Mouse (Mus musculus): ENCODE measurements around the gene Ralgapa2. TPM values are rescaled to one million over a fixed set of nuclear protein-coding genes. Genes with fewer than 3 reads are reported as not detected.

The Ralgapa2 gene
- polyA plus RNA-seq, 1 experiment from 2014 or later: 11.8 TPM

- Histone ChIP-seq H3K27ac (ENCODE audit: low read depth, low read length) (no peak overlapping the region), H3K9me3 (ENCODE audit: control insufficient read depth, low read length) (no peaks in the 10 kb centered on the region), H3K4me3 (ENCODE audit: low read depth, low read length) (no peak overlapping the region), H3K4me2 (ENCODE audit: low read depth, low read length, severe bottlenecking) (no peak overlapping the region), H3K9ac (ENCODE audit: low read length) (no peak overlapping the region), H3K4me1 (replicated peaks; ENCODE audit: control insufficient read depth, insufficient read depth, low read length) (no peaks in the 10 kb centered on the region), H3K27me3 (ENCODE audit: control insufficient read depth, insufficient read depth, low read length) (no peaks in the 10 kb centered on the region), H3K36me3 (ENCODE audit: control insufficient read depth, insufficient read depth, low read length) (no peaks in the 10 kb centered on the region)
- WGBS: 91% methylated on average over 9 of the region's 9 CpGs
- DNase-seq (ENCODE audit: low spot score) (no peak), ATAC-seq (replicated peaks; ENCODE audit: low FRiP score) (no peak)
These were observed 68.8 kb downstream of the Ralgapa2 start for GRCm38 (mm10) chr2:146443291-146443875.

GRCm38 (mm10) chr2:146441711-146442110 is 70.4 kb downstream of the Ralgapa2 start:
- no peak for ATAC-seq (replicated peaks; ENCODE audit: low FRiP score)
- Histone ChIP-seq H3K27ac (ENCODE audit: low read depth, low read length) (no peak overlapping the region), H3K36me3 (ENCODE audit: control insufficient read depth, insufficient read depth, low read length) (no peaks in the 10 kb centered on the region), H3K4me2 (ENCODE audit: low read depth, low read length, severe bottlenecking) (no peak overlapping the region), H3K9me3 (ENCODE audit: control insufficient read depth, low read length) (no peaks in the 10 kb centered on the region), H3K4me3 (ENCODE audit: low read depth, low read length) (no peak overlapping the region), H3K4me1 (replicated peaks; ENCODE audit: control insufficient read depth, insufficient read depth, low read length) (no peaks in the 10 kb centered on the region), H3K27me3 (ENCODE audit: control insufficient read depth, insufficient read depth, low read length) (no peaks in the 10 kb centered on the region), H3K9ac (ENCODE audit: low read length) (no peak overlapping the region)
- DNase-seq (ENCODE audit: low spot score): no peak
- WGBS: 97% methylated on average over 4 of the region's 4 CpGs

GRCm38 (mm10) chr2:146428751-146429150 is 83.4 kb downstream of the Ralgapa2 start:
- Histone ChIP-seq H3K9me3 (ENCODE audit: control insufficient read depth, low read length) (no peaks in the 10 kb centered on the region), H3K27me3 (ENCODE audit: control insufficient read depth, insufficient read depth, low read length) (no peaks in the 10 kb centered on the region), H3K27ac (ENCODE audit: low read depth, low read length) (no peak overlapping the region), H3K9ac (ENCODE audit: low read length) (no peak overlapping the region), H3K4me1 (replicated peaks; ENCODE audit: control insufficient read depth, insufficient read depth, low read length) (no peaks in the 10 kb centered on the region), H3K4me3 (ENCODE audit: low read depth, low read length) (no peak overlapping the region), H3K4me2 (ENCODE audit: low read depth, low read length, severe bottlenecking) (no peak overlapping the region), H3K36me3 (ENCODE audit: control insufficient read depth, insufficient read depth, low read length) (no peaks in the 10 kb centered on the region; the same call in 1 of the 2 replicates)
- WGBS: 96% methylated on average over 3 of the region's 3 CpGs
- no peak for DNase-seq (ENCODE audit: low spot score)
- no peak for ATAC-seq (replicated peaks; ENCODE audit: low FRiP score)

GRCm38 (mm10) chr2:146427380-146427779 is 84.8 kb downstream of the Ralgapa2 start:
- Histone ChIP-seq H3K27ac (ENCODE audit: low read depth, low read length) (no peak overlapping the region), H3K4me3 (ENCODE audit: low read depth, low read length) (no peak overlapping the region), H3K9ac (ENCODE audit: low read length) (no peak overlapping the region), H3K4me1 (replicated peaks; ENCODE audit: control insufficient read depth, insufficient read depth, low read length) (no peaks in the 10 kb centered on the region), H3K36me3 (ENCODE audit: control insufficient read depth, insufficient read depth, low read length) (no peaks in the 10 kb centered on the region; the same call in 1 of the 2 replicates), H3K27me3 (ENCODE audit: control insufficient read depth, insufficient read depth, low read length) (no peaks in the 10 kb centered on the region), H3K4me2 (ENCODE audit: low read depth, low read length, severe bottlenecking) (no peak overlapping the region), H3K9me3 (ENCODE audit: control insufficient read depth, low read length) (no peaks in the 10 kb centered on the region)
- 89% methylated on average over 3 of the region's 3 CpGs for WGBS
- ATAC-seq (replicated peaks; ENCODE audit: low FRiP score) (no peak), DNase-seq (ENCODE audit: low spot score) (no peak)

- ATAC-seq (replicated peaks; ENCODE audit: low FRiP score) (no peak), DNase-seq (ENCODE audit: low spot score) (no peak)
- WGBS: 96% methylated on average over 7 of the region's 7 CpGs
These were observed 85.8 kb downstream of the Ralgapa2 start for GRCm38 (mm10) chr2:146426321-146426720.

DNA sequence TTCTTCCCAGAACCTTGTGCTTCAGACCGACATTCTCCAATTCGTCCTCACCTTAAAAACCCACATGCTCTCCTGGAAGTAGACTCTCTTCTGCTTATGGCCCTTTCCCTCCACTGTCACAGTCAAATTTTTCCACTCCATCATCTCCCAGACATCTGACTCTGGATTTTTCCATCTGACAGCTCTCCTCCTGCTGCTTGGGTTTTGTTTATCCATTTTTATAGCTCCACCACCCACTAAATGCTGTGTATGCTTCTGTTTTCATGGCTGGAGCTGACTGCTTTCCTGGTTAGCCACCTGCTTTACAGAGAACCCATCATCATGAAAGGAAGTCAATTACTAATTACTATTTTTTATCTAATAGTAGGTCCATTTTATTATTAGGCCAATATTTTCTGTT is 86.9 kb downstream of the Ralgapa2 start:
- Histone ChIP-seq H3K4me1 (replicated peaks; ENCODE audit: control insufficient read depth, insufficient read depth, low read length) (no peaks in the 10 kb centered on the region), H3K27me3 (ENCODE audit: control insufficient read depth, insufficient read depth, low read length) (no peaks in the 10 kb centered on the region), H3K36me3 (ENCODE audit: control insufficient read depth, insufficient read depth, low read length) (no peaks in the 10 kb centered on the region; the same call in 1 of the 2 replicates), H3K27ac (ENCODE audit: low read depth, low read length) (no peak overlapping the region), H3K9ac (ENCODE audit: low read length) (no peak overlapping the region), H3K4me3 (ENCODE audit: low read depth, low read length) (no peak overlapping the region), H3K4me2 (ENCODE audit: low read depth, low read length, severe bottlenecking) (no peak overlapping the region), H3K9me3 (ENCODE audit: control insufficient read depth, low read length) (no peaks in the 10 kb centered on the region)
- no peak for DNase-seq (ENCODE audit: low spot score)
- no peak for ATAC-seq (replicated peaks; ENCODE audit: low FRiP score)
- WGBS: 91% methylated on average over 2 of the region's 2 CpGs

More at GRCm38 (mm10) chr2:146426321-146426720, 85.8 kb downstream of the Ralgapa2 start:
- no peaks in the 10 kb centered on the region for H3K27me3 ChIP-seq (ENCODE audit: control insufficient read depth, insufficient read depth, low read length)
- H3K4me2 ChIP-seq (ENCODE audit: low read depth, low read length, severe bottlenecking): no peak overlapping the region
- H3K9me3 ChIP-seq (ENCODE audit: control insufficient read depth, low read length): no peaks in the 10 kb centered on the region
- H3K4me1 ChIP-seq (replicated peaks; ENCODE audit: control insufficient read depth, insufficient read depth, low read length): no peaks in the 10 kb centered on the region
- no peak overlapping the region for H3K27ac ChIP-seq (ENCODE audit: low read depth, low read length)
- H3K4me3 ChIP-seq (ENCODE audit: low read depth, low read length): no peak overlapping the region
- no peaks in the 10 kb centered on the region; the same call in 1 of the 2 replicates for H3K36me3 ChIP-seq (ENCODE audit: control insufficient read depth, insufficient read depth, low read length)
- no peak overlapping the region for H3K9ac ChIP-seq (ENCODE audit: low read length)

- H3K4me3 ChIP-seq (ENCODE audit: low read depth, low read length): no peak overlapping the region
- no peaks in the 10 kb centered on the region; the same call in 1 of the 2 replicates for H3K36me3 ChIP-seq (ENCODE audit: control insufficient read depth, insufficient read depth, low read length)
- H3K9ac ChIP-seq (ENCODE audit: low read length): no peak overlapping the region
- no peaks in the 10 kb centered on the region for H3K4me1 ChIP-seq (replicated peaks; ENCODE audit: control insufficient read depth, insufficient read depth, low read length)
- ATAC-seq (replicated peaks; ENCODE audit: low FRiP score): no peak
- no peak overlapping the region for H3K27ac ChIP-seq (ENCODE audit: low read depth, low read length)
- DNase-seq (ENCODE audit: low spot score): no peak
- H3K4me2 ChIP-seq (ENCODE audit: low read depth, low read length, severe bottlenecking): no peak overlapping the region
- H3K27me3 ChIP-seq (ENCODE audit: control insufficient read depth, insufficient read depth, low read length): no peaks in the 10 kb centered on the region
- 87% methylated on average over 4 of the region's 4 CpGs for WGBS
- no peaks in the 10 kb centered on the region for H3K9me3 ChIP-seq (ENCODE audit: control insufficient read depth, low read length)
These were observed 88.3 kb downstream of the Ralgapa2 start for GRCm38 (mm10) chr2:146423710-146424301.

DNA sequence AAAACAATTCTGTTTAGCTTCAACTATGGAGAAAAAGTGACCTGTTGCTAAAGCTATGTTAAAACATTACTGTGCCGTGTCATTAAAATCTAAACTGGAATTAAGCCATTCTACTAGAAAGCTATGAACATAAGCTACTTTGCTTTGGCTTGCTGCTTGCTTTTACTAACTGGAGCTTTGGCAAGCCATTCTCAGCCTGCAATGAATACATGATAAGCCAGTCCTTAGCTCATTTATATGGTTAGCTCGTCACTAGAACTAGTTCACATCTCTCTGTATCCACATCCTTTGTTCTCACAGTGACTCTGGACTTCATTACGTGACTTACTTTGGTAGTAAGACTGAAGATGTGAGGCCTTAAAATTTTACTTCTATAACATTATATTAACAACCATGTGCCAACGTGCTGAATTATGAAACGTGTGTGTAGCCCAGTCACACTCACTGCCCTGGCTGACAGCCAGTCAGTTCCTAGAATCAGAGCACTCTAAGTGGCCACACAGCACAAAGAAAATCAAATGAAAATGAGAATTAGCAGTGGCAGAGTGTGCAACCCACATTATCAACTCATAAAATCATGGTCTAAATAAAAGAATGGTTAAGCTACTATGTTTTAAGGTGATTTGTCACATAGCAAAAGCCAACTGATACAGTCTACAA is 89.0 kb downstream of the Ralgapa2 start:
- H3K4me3 ChIP-seq (ENCODE audit: low read depth, low read length): no peak overlapping the region
- no peaks in the 10 kb centered on the region for H3K4me1 ChIP-seq (replicated peaks; ENCODE audit: control insufficient read depth, insufficient read depth, low read length)
- H3K36me3 ChIP-seq (ENCODE audit: control insufficient read depth, insufficient read depth, low read length): no peaks in the 10 kb centered on the region; the same call in 1 of the 2 replicates
- H3K27ac ChIP-seq (ENCODE audit: low read depth, low read length): no peak overlapping the region
- DNase-seq (ENCODE audit: low spot score) (no peak), ATAC-seq (replicated peaks; ENCODE audit: low FRiP score) (no peak)
- WGBS: 94% methylated on average over 5 of the region's 5 CpGs
- no peaks in the 10 kb centered on the region for H3K27me3 ChIP-seq (ENCODE audit: control insufficient read depth, insufficient read depth, low read length)
- no peaks in the 10 kb centered on the region for H3K9me3 ChIP-seq (ENCODE audit: control insufficient read depth, low read length)
- no peak overlapping the region for H3K9ac ChIP-seq (ENCODE audit: low read length)
- H3K4me2 ChIP-seq (ENCODE audit: low read depth, low read length, severe bottlenecking): no peak overlapping the region
